ENCODE assay signal across 24 mouse cellular contexts in the genomic region with DNA sequence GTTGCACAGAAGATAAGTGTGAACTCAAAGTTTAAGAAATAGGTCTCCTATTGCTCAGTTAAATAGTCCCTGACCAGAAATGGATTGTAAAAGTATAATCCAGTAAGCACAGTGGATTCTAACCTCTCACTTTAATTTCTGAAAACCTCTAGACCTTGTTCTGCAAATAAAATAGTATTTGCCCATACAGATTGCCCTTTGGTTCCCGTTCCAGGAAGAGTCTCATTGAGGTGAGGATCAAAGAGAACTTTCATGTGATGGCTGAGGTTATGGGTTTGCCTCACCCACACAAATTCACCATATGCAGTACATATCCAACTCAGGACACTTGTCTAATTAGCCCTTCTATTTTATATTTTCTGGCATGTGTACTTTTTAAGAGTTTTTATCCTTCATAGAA. TPM values are rescaled to one million over a fixed set of nuclear protein-coding genes. Genes with fewer than 3 reads are reported as not detected.
"Had no signal": no experiment of that assay in that cellular context is flagged by ENCODE, and none has a peak within 500 bp of the region (broad histone marks: within the 10 kb centered on the region; RNA-seq: fewer than 3 reads in every experiment).

No protein-coding gene starts in this region.

- H3K4me1 ChIP-seq: midbrain, embryonic 10.5 days; midbrain, embryonic 12.5 days; neural tube, embryonic 13.5 days; neural tube, embryonic 15.5 days had no signal

- ATAC-seq: midbrain, embryonic 16.5 days had no signal

- H3K27ac ChIP-seq: midbrain, embryonic 10.5 days; midbrain, embryonic 12.5 days; neural tube, embryonic 13.5 days; neural tube, embryonic 15.5 days had no signal

- H3K4me2 ChIP-seq: lung, embryonic 14.5 days; midbrain, embryonic 12.5 days; neural tube, embryonic 13.5 days; neural tube, embryonic 15.5 days had no signal

- H3K9me3 ChIP-seq: midbrain, embryonic 10.5 days; midbrain, embryonic 12.5 days; neural tube, embryonic 13.5 days; neural tube, embryonic 15.5 days had no signal

- H3K27me3 ChIP-seq: midbrain, embryonic 12.5 days; neural tube, embryonic 13.5 days; neural tube, embryonic 15.5 days had no signal

- H3K4me3 ChIP-seq: midbrain, embryonic 10.5 days; midbrain, embryonic 12.5 days; myocyte; neural tube, embryonic 13.5 days; neural tube, embryonic 15.5 days had no signal

- DNase-seq: lung, embryonic 14.5 days; lung, postnatal 10 days; lung, postnatal 4 days; midbrain, embryonic 14.5 days; retina, postnatal 1 day; right cerebral cortex, adult 18-20 months; right cerebral cortex, postnatal 25 days; right cerebral cortex, postnatal 4 days; spleen, adult 18-20 months; thymus, adult 18-20 months; thymus, postnatal 14 days; thymus, postnatal 36 days had no signal

- H3K36me3 ChIP-seq: midbrain, embryonic 10.5 days; midbrain, embryonic 12.5 days; neural tube, embryonic 13.5 days; neural tube, embryonic 15.5 days had no signal

- H3K9ac ChIP-seq: lung, embryonic 14.5 days; midbrain, embryonic 12.5 days; neural tube, embryonic 13.5 days; neural tube, embryonic 15.5 days had no signal

RNA-seq across cellular contexts. Expression of gene Akr1c6, which starts 33.8 kb away (rescaled TPM):
- polyA plus RNA-seq: lung, embryonic 14.5 days; lung, embryonic 16.5 days; midbrain, embryonic 10.5 days; midbrain, embryonic 12.5 days; midbrain, embryonic 14.5 days; midbrain, embryonic 16.5 days; myocyte; neural tube, embryonic 11.5 days; neural tube, embryonic 13.5 days; neural tube, embryonic 15.5 days; small intestine, adult 2 months; stomach, embryonic 14.5 days; thymus, postnatal 0 days had no signal

RNA-seq across cellular contexts. Expression of gene Akr1c20, which starts 55.2 kb away (rescaled TPM):
- polyA plus RNA-seq: lung, embryonic 14.5 days; lung, embryonic 16.5 days; midbrain, embryonic 10.5 days; midbrain, embryonic 12.5 days; midbrain, embryonic 14.5 days; midbrain, embryonic 16.5 days; myocyte; neural tube, embryonic 11.5 days; neural tube, embryonic 13.5 days; neural tube, embryonic 15.5 days; small intestine, adult 2 months; stomach, embryonic 14.5 days; stomach, embryonic 16.5 days; thymus, postnatal 0 days had no signal
